Mouse (Mus musculus) spleen, postnatal 4 days (tissue): ENCODE data around the gene Igsf3.

Experiments
- DNase-seq, 2 experiments: peaks; one replicate each; pipeline ENCODE4 v3.0.0; 2022; ENCODE audit warnings: low spot score in 2 of 2

The Igsf3 gene

DNA sequence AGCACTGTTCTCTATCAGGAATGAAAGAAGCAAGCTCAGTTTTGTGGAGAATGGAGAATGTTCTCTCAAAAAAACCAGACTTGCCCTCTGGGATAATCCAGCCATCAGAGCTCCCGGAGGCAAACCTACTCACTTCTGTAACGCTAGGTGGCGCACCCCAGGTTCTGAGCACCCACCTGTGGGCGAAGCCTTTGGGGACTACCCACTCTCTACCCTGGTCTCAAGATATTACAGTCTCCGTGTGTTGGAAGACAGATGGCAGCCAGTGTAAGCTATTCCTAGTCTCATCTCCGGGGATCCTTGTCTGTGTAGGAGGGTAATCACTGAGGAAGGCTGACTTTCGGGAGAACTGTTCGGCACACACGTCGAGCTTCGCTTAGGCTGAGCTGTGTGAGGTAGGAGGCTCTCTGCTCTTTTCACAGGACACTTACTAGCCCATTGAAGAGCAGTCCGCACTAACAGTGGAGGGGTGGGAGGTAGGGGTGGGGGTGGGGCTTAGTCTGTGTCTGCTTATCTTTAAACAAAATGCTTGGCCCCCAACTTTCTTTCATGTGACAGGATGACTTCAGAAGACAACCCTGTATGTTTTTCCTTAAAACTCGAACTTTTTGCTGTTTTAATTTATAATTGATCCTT, 4.4 kb upstream of the Igsf3 start:
- DNase-seq: peak; percentile 70 to 86

DNA sequence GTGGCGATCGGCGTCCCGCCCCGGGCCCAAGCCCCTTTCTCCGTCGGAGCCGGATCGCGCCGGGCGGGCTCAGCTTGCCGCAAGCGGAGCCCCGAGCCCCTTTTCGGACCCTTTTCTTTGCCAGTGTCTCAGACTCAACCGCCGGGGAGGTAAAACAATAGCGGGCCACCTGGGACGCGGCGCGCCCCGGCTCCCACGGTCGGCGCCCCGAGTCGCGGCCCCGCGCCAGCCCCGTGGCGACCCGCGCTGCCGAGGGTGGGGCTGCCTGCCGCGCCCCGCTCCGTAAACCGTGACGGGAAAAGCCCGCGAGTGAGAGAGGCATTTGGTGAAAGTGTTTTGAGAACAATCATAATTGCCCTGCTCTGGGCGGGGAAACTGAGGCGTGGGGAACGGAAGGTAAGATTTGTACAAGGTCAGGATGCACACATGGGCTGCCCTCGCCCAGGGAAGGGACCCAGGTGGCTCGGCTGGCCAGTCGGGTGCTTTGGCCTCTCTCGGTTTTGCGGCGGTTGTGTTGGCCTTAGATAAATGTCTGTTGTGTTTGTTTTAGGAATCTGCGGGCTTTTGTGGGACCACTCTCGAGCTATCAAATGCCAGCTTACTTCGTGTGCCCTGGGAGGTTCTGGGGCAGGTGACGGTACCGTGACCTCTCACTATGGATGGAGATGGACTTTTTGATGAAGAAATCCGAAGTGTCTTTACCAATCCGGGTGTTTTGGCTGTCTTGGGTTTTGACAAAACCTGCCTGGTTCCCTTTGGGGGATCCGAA, 557 bp downstream of the Igsf3 start:
- peak in 1 of 2 experiments; percentile 72 for DNase-seq

DNA sequence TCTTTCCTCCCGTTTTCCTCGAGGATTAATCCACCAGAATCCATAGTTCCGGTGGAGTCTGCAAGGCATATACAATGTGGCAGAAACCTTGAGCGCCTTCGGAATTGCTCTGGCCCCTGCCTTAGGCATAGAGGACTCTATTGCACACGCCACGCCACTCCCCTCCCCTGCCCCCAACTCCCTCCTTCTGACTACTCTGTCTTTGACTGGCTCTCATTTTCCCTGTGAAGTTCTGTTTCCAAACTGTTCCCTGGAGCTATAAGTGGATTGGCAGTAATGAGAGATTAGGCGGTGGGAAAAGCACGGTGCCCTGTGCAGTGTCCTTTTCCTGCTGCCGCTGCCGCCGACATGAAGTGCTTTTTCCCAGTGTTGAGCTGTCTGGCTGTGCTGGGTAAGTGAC, 1.2 kb downstream of the Igsf3 start:
- DNase-seq: no peak

DNA sequence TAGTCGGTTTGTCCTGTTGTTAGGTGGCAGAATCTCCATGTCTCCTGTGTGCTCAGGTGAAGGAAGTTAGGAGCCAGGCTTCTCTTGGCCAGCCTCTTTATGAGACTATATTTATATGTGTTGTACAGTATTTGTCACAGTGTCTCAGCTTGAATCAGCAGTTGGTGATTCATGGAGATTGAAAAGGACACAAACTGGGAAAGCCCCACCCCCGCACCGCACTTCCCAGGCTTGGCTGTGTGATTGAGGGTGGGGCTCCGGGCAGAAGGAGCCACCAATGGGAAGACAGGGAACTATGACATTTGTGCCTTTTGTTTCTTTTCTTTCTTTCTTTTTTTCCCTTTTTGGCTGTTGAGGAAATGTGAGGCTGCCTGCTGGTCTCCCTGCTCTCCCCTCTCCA, 2.9 kb downstream of the Igsf3 start:
- no peak for DNase-seq

DNA sequence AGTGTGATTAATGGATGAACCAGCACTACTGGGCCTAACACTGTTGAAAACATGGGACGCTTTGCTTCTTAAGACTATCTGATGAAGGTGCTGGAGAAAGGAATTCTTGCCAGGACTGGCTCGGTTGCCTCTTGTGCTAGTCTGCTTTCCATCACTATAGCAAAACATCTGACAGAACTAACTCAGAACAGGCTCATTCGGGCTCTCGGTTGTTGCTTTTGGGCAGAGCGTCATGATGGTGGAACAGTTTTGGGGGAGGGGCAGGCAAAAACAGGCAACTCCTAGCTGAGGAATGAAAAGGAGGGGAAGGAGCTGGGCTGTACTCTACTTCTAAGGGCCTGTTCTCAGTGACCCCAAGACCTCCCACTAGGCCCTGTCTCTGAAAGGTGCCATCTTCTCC, 4.8 kb downstream of the Igsf3 start:
- no peak for DNase-seq

DNA sequence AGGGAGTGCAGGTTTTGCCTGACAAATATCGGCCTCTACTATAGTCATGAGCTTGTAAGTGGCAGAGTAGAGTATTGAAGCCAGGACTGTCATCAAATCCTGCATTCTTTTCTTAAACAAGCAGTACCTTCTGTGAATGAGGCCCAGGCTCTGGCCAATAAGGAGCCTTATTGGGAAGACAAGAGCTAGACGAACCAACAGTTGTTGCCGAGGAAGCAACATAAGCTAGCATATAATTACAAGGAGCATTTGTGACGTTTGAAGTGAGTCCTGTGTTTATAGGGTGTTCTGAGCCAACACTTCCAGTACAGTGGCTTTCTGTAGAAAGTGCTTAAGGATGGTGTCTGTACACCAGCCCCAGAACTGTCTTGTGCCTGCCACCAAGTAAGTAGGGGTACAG, 5.9 kb downstream of the Igsf3 start:
- DNase-seq: no peak

DNA sequence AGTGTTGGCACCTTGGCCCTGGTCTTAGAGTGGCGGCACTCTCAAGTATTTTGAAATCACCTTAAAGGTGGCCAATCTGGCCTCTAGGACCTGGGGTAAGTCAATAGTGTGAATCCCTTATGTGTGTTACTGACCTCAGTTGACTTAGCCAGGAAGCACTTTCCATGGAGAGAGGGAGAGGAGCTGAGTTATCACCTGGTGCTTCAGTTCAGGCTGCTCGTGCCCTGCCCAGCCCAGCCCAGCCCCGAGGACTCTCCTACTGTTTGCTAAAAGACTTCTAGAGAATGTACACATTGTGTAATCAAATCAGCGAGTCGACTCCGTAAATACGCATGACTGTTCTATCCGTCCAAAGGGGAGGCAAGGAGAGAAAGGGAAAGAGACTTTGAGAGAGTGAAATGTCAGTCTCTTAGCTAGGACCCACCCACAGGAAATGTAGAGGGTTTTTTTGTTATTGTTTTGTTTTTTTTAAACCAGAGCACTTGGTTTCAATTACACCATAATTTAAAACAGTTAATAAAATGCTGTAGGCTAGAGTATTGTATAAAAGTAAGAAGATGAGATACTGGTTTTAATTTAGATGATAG, 9.6 kb downstream of the Igsf3 start:
- no peak for DNase-seq

DNA sequence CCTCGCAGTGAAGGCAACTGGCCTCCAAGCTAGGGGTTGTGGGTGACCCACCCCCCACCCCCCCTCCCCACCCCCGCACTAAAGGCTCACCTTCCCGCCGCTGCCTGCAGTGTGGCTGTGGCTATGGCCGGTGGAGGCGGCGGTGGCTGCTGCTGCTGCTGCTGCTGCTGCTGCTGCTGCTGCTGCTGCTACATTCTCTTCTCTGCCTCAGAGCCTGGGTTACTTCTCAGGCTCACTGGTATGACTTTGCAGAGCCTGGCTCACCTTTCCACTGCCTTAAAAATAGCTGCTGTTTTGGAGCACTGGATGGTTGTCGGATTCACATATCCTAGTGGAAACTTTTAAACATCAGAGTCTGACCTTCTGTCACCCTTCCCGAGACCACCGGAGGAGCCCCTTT, 11.0 kb downstream of the Igsf3 start:
- DNase-seq: no peak

DNA sequence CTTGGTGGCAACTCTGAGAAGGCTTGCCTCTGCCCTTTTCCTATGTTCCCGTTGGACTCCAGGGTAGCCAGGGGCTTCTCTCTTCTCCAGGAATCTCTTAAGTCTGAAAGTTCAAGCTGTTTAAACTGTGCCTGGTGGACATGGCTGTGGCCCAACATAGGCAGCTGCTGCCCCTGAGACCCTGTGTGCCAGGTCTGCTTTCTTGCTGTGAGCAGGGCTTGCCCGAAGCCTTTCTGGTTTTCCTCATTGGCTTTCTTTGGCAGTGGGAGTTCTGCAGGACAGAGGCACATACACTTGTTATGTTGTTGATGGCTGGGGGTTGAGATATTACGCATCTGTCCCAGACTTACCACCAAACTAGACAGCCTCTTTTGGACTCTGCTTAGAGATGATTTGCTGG, 12.7 kb downstream of the Igsf3 start:
- no peak for DNase-seq

DNA sequence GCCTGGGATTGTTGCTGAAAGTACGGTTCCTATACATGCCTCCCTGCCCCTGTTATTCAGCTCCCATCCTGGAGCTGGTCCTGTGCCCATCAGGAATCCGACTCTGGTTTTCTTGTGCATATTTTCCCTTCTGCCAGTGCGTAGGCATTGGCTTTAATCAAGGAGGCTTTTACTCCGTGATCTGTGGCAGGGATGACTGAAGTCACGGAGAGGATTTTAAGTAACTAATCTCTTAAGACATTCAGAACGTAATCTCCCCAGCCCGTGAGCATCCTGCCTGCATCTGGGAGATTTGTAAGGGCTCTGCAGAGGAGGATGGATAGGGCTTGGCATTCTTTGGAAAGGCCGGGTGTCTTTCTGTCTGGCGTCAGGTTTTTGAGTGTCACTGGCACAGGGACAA, 13.6 kb downstream of the Igsf3 start:
- no peak for DNase-seq

DNA sequence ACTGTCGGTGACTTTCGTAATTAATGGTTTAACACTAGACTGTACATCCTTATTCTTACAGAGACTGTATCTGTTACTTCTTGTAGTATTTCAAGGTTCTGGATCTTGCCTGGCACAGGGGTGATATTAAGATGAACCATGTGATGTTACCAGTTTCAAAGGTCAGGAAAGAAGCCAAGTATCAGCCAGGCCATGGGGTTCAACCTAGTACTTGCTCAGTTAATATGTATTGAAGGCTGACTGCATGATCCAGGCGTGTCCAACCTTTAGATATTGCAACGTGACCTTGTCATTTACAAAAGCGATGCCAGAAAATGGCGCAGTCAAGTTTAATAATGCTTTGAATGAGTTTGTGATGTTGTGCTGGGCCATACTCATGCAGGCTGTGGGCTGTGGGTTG, 15.1 kb downstream of the Igsf3 start:
- DNase-seq: no peak

DNA sequence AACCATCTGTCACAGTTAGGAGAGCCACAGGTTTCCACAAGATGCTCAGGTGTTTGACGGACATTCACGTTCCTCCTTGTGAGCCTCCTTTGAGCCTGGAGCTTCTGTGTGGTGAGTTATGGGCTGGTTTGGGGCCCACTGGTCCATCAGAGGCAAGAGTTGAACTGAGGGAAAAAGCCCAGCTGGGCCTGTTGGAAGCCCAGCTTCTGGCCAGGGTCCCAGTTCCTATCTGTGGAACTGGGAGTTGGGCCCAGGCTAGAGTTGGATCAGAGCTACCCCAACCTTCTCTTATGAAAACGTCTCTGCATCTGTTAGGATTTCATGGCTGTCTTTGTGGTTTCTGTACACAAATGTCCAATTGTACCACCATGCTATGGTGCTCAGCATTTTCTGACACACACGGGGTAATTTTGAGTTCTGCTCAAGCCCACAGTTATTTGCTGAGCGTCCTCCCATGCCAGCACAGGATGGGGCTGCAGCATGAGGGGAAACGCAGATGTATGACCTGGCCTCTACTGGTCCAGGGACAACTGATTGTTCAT, 16.3 kb downstream of the Igsf3 start:
- DNase-seq: no peak

DNA sequence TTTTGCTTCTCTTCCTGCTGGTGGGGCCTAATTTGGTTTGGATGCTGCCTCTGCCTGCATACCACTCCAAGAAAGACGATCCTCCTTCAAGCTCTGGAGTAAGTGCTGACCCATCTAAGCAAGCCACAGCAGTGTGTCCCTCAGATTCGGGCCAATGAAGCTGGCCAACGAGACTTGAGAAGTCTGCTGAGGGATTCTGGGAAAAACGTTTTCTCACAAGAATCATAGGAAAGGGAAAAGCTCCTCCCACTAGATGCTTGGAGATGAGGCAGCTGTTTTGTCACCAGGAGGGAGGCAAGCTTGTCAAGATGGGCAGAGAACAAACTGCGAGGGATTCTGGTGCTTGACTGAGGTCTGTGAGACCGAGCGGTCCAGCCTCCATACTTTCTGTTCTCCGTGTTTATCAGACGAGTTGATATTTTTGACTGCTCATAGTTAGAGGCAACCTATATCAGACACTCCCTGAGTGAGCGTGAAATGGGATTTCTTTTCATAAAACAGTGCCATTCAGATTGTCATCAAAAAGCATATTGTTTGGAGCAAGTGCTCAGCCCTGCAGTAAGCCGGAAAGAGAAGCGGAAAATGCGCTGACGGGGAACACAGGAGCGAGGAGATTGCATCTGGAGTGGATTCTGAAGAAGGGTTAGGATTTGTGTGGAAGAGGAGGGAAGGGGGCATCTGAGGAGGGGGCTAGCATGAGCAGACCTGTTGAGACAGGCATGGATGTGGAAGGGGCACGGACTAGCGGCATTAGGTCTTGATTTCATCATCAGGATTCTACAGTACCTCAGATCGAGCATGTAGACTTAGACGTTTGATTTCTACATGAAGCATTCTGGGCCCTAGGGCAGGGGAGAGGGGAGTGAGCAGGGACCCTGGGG, 17.0 kb downstream of the Igsf3 start:
- DNase-seq: no peak

DNA sequence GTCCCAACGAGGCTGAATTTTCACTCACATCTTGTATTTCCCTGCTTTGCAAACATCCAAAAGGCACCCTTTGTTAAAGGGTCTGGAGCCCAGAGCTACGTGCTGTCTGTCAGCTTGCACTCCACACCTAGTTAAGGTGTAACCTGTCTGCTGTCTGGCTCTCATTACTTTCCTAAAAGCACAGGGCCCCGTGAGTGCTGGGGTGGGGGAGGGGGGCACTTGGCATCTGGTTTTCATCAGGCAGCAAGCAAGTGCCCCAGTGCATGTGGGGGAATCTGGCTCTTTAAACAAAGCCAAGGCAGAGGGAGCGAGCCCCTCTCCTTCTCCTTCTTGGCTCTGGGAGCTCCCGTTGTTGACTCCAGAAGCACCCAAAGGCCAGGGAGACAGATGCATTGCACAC, 18.5 kb downstream of the Igsf3 start:
- DNase-seq: no peak

DNA sequence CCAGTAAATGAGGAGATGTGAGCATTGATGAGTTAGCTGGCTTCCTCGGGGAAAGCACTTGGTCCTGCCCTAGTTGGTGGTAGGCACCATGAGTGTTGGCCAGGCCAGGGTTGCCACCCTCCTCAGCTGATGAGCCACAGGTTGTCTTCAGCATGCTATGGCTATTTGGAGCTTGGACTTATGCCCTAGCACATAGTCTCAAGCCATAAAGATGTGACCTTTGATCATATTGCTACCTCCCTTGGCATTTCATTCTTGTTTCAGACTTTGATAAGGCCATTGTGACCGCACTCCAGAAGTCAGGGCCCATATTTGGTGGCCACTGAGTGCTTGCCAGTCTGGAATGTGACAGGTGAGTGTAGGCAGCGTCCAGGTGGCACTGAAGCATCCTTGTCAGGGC, 19.2 kb downstream of the Igsf3 start:
- DNase-seq: no peak

DNA sequence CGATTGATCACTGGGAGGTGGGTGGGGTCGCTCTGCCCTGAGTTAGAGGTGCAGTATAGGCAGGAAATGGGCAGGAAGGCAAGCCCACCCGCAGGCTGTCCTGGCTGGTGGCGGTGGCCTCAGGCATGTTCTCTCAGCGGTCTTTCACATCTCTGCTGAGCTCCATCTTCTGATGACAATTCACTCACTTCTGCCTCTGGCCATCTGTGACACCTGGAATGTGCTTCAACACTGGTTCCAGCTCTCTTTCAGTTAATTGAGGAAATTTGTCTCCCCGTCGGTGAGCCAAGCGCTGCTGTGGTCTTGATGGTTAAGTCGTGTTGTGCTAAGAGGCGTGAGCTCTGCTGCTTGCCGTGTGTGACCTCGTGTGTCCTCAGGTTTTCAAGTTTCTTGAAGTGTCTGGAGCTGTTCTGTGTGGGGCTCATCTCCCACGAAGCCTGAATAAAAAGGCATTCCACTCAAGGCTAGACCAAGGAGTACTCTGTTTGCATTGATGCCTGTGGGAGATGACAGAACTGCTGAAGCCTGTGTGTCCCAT, 19.9 kb downstream of the Igsf3 start:
- no peak for DNase-seq

DNA sequence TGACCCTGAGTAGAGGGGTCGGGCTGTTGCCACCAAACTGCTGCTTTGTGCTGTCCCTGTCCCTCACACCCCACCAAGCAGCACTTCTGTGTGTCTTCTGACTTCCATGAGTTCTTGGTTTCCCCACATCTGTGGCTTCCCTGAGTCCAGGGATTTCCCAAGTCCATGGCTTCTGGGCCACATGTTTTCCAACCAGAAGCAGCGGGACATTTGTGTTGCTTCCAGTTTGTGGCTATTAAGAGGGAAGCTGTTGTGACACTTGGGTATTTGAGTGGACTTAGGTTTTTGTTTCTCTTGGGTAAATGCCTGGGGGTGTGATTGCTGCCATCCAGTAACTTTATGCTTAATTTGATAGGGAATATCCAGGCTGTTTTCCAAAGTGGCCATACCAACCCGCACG, 20.5 kb downstream of the Igsf3 start:
- no peak for DNase-seq

DNA sequence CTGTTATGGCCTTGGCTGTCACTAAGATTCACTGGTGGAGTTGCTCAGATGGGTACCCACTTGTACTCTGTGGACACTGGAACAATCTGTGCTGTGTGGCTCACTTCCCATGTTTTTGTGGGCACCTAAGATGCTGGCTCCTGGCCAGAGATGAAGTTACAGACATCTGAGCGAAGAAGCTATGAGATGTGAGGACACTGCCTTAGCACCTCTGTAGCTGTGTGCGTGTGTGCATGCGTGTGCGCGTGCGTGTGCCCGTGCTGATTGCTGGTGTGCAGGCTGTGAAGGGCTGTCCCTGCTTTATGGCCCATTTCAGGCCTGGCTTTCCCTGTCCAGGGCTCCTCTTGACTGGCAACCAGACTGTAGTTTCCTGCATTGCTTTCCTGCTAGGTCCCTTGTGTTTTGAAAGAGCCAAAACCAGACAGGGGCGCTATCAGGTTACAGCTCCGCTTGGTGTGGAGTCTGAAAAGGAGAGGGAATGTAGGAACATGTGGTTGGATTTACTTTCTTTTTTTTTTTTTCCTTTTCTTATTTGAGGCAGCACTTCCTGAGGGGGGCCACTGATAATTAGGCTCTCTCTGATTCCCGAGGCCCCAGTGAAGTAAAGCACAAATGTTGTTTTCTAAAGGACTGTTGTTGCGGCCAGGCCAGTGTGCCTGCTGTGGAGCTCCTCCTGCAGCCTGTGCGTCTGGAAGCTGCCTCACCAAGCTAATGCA, 21.3 kb downstream of the Igsf3 start:
- no peak for DNase-seq

DNA sequence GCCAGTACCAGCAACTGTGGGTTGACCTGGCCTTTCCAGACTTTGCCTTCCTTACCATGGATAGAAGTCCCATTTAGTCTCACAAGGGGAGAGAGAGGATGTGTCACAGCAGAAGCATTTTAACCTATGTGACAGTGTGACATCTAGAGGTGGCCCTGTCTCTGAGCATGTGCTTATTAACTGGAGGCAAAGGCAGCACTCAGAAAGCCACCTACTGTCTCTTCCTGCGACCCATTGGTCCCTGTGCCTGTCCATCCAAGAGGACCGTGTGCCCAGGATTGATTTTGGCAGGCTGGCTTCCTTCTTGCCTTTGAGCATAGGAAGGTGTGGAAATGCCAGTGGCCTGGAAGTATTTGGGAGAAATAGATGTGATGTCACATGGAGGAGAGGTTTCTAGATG, 22.0 kb downstream of the Igsf3 start:
- no peak for DNase-seq

DNA sequence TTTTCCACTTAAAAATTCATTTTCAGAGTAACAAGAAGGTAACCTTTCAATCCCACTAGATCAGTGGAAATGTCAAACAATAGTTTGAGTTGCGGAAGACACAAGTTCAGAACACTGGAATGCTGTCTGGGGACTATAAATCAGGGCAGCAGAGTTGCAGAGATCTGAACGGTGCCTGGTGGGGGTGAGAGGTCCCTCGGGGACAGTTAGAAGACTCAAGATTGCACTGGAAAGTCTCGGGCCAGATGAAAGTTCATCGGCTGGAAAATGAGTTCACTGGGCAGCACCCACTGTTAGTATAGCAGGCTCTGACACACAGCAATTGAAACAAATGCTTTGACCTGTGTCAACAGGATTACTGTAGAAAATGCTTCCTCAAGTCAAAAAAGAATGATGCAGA, 24.6 kb downstream of the Igsf3 start:
- no peak for DNase-seq
